Mouse (Mus musculus) embryo, embryonic 9.5 days (tissue): ENCODE data around the gene Mxi1.

Source experiments
- DNase-seq: peaks from one replicate; pipeline ENCODE4 v3.0.0-alpha.2; 2017; ENCODE audit errors: extremely low spot score

The Mxi1 gene

GRCm38 (mm10) chr19:53397451-53398233 is 87.3 kb downstream of the Mxi1 start:
- DNase-seq, result no peak

DNA sequence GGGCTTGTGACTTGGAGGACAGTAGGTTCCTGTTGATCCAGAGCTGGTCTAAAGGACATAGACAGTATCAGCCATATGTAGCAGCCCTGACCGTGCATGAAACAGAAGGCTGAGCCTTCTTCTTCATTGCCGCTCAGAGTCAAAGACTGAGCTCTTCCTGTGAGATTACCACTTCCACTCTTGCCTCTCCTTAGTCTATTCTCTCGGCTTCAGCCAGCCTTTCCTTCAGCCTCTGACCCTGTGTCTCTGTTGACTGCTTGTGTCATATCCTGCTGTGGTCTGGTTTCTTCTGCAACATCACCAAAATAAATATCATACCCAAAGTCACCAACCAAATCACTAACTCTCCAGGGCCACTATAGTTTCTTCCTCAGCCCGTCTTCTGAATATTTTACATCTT is 88.9 kb downstream of the Mxi1 start:
- no peak for DNase-seq

DNA sequence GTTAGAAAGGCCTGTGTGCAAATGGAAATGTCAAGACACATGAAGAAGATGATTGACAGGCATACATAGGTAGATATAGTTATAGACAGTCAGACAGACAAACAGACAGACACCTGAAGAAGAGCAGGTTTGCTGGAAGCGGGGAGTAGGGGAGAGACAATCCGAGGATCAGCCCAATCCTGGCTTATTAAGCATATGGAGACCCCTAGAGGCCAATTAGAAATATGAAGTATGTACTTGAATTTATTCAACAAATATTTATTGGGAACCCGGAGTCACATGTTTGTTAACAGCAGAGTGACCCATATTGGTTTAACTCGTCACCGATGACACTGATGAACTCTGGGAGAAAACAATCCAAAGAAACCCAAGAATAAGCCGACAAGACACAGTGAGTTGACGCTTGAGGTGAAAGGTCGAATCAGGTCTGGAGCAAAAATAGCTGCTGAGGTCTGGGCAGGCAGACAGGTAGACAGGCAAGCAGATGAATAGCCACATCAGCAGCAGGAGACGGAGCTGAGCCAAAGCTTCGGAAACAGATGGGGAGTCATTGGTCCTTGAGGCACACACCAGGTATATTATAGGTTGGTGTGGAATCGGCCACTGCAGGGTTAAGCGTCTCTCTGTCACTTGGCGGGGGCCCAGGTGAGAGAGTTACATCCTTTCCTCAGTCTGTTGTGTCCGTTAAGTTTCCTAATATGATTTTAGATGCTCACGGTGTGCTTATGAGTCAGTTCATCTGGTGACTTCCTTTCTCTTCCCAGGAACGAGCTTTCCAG is 90.2 kb downstream of the Mxi1 start:
- DNase-seq, result no peak

- no peak for DNase-seq
Measured at GRCm38 (mm10) chr19:53402741-53403432, 92.6 kb downstream of the Mxi1 start.

- no peak for DNase-seq
Measured at GRCm38 (mm10) chr19:53404219-53404836, 94.0 kb downstream of the Mxi1 start.

DNA sequence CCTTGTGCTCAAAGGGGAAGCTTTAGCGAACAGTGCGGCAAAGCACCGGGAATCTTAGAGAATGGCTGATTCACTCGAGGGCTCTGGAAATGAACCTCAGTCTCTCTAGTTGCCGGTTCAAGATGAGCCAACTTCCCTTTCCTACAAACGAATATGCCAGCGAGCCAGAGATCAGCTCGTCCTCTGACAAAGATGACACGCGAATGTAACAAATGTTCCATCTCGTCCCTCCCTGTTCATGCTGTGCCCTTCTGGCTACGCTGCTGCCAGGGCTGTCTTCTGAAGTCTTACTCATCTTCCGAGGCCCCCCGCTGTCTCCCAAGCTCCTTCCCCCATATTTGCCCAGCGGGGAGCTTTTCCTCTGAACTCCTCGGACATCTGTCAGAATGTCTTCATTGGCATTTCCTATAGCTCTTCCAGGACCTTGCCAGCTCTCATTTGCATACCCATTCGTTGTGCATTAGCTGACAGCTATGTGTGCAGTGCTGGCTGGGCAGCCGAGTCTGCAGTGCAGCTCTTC is 94.6 kb downstream of the Mxi1 start:
- no peak for DNase-seq

GRCm38 (mm10) chr19:53405810-53406209 is 95.5 kb downstream of the Mxi1 start:
- DNase-seq, result no peak

DNA sequence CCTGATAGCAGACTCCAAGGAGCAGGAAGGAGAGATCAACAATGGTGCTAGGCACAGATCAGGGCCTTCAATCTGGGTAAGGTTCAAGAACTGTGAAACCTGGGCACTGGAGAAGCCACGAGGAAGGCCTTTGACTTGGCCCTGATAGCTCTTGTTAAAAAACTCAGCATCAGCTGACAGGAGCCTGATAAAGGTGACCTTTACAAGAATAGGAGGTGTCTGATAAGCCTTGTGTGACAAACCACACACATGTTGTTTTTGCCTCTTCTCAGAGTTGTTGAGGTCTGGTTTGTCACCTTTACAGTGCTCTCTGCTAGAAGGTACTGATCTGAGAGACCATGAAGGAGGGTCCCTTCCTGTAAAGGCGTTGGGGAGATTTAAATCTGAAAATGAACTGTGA is 97.0 kb downstream of the Mxi1 start:
- no peak for DNase-seq

DNA sequence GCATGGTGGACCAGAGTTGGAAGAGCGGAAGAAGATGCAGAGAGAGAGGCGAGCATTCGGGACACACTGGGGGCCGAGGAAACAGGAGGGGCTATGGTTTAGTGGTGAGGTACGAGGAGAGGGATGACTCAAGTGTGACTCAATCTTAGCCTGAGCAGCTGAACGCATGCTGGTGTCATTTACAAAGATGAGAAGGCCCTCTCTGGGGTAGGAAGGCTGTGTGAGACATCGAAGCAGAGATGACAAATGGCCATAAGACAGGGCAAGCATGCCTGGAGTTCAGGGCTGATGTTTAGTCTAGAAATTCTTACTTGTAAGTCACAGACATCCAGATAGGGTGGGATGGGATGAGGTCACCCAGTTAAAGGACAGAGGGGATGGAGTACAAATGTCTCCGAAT is 98.1 kb downstream of the Mxi1 start:
- DNase-seq, result no peak

DNA sequence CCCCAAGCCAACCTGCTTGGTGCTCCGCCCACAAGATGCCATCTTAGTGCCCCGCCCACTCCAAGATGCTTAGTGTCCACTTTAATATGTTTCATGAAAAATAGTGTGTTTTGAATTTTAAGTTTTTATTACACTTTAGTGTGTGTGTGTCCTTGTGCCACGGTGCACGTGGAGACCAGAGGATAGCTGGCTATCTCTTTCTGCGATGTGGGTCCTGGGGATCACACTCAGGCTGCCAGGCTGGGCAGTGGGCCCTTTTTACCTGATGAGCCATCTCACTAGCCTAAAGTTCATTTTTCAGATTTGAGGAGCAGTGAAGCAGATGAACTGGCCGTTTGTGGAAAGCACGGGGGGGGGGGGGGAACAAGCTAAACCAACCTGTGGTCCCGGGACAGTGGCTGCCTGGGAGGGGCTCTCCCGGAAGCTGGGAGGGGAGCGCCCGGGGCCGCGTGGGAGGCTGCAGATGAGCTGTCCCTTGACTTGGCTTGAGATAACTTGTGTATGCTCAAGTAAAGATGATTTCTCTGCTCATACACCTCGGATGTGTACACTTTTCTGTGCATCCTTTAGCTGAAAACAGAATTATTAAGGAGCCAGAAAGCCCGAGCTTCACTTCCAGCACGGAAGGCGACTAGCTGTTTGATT is 99.5 kb downstream of the Mxi1 start:
- DNase-seq, result no peak

GRCm38 (mm10) chr19:53412149-53412848 is 102.0 kb downstream of the Mxi1 start:
- peak; percentile 67 for DNase-seq

GRCm38 (mm10) chr19:53413617-53414380 is 103.5 kb downstream of the Mxi1 start:
- DNase-seq, result no peak

GRCm38 (mm10) chr19:53414650-53415049 is 104.3 kb downstream of the Mxi1 start:
- no peak for DNase-seq

DNA sequence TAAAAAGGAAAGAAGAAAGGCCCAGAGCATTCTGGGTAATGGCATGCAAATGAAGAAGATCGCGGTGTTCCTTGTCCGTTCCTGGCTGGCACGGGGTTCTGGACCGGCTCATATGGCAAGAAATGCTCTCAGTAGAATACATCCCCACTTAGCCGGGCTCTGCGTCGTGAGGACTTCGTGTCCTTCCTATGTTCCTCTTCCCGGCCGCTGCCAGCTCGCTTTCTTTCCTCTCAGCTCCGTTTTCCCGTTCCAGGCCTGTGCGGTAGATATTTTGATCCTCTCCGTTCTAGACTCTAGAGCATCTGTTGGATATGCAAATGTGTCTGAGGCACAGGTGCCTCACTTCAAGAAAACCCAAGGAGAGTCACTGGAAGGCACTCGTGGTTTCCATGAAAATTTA is 104.9 kb downstream of the Mxi1 start:
- DNase-seq, result no peak

GRCm38 (mm10) chr19:53419834-53420233 is 109.5 kb downstream of the Mxi1 start:
- peak; percentile 64 for DNase-seq

DNA sequence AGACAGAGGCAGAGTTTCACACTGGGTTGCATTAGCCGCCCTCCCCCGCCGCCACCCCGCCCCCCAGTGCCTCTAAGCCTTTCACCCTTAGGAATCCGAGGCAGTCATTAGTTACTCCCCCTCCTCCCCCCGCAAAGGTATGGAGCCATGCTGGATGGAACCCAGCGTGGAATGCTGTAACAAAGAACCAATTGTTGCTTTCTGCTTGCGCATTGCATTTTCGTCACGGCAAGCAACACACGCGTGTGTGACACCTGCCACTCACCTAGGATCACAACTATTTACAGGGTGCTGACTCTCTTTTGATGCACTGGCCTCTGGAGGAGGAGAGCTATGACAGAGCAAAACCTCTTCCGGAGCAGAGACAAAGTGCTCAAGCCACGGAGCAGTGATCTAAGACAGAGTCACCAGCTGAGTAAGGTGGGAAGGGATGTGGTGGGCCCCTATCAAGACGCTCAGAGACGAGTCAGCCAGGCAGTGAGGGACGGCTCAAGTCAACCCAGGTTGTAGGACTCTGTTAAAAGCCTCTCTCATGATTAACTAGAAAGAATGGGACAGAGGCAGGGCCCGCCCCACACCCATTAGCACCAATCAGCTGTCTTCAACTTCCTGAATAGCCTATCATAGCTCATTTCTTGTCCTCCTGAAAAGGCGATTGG is 110.7 kb downstream of the Mxi1 start:
- peak; percentile 85 for DNase-seq

- no peak for DNase-seq
Measured at GRCm38 (mm10) chr19:53421583-53422188, 111.4 kb downstream of the Mxi1 start.

GRCm38 (mm10) chr19:53422358-53423308 is 112.3 kb downstream of the Mxi1 start:
- no peak for DNase-seq
